Mouse (Mus musculus): ENCODE measurements around the gene Exoc6. TPM values are rescaled to one million over a fixed set of nuclear protein-coding genes. Genes with fewer than 3 reads are reported as not detected.
A peak's percentile ranks its signal among the peaks of the same experiment; 100 is the strongest.

The Exoc6 gene
- polyA plus RNA-seq, 2 experiments, result 17.3 to 31.6 TPM

GRCm38 (mm10) chr19:37685281-37685680 is 135.1 kb downstream of the Exoc6 start, which contains the start of gene Cyp26c1:
Gene Cyp26c1 (plus strand): TSS chr19:37685581.
- no peak within 1 kb of the TSS for H3K4me2 ChIP-seq (ENCODE audit: low read depth)
- no peaks in the 10 kb centered on the region for H3K4me1 ChIP-seq (replicated peaks; ENCODE audit: control insufficient read depth in 2 of 2, insufficient read depth in 2 of 2, low read length in 1 of 2)
- H3K36me3 ChIP-seq (replicated peaks; ENCODE audit: control insufficient read depth, insufficient read depth, low read depth), result no peaks in the 10 kb centered on the region
- H3K27ac ChIP-seq, result no peak within 1 kb of the TSS
- no peak within 1 kb of the TSS for H3K4me3 ChIP-seq (ENCODE audit: insufficient read depth in 1 of 2, low read depth in 2 of 2, low read length in 2 of 2)
- no peaks in the 10 kb centered on the region for H3K9me3 ChIP-seq (ENCODE audit: control insufficient read depth, low read length)
- peaks cover 11% of the 10 kb centered on the region for H3K27me3 ChIP-seq (ENCODE audit: control insufficient read depth, insufficient read depth, low read length)
- no peak for ATAC-seq (ENCODE audit: insufficient read depth)
- no peak for TF ChIP-seq EP300 (IDR thresholded peaks at IDR 0.05; ENCODE audit: low read depth)
- TF ChIP-seq CTCF (IDR thresholded peaks at IDR 0.05; ENCODE audit: low read depth), result no peak
- WGBS (ENCODE audit: insufficient replicate concordance), result 75% methylated on average over 6 of the region's 6 CpGs
- no peak within 1 kb of the TSS for H3K9ac ChIP-seq (replicated peaks)
- no peak for DNase-seq (ENCODE audit: low read depth in 3 of 3, low spot score in 3 of 3)

- Histone ChIP-seq H3K4me3 (ENCODE audit: insufficient read depth in 1 of 2, low read depth in 2 of 2, low read length in 2 of 2) (no peak overlapping the region), H3K4me2 (ENCODE audit: low read depth) (no peak overlapping the region), H3K4me1 (replicated peaks; ENCODE audit: control insufficient read depth in 2 of 2, insufficient read depth in 2 of 2, low read length in 1 of 2) (no peaks in the 10 kb centered on the region), H3K27me3 (ENCODE audit: control insufficient read depth, insufficient read depth, low read length) (peaks cover 21% of the 10 kb centered on the region), H3K9me3 (ENCODE audit: control insufficient read depth, low read length) (no peaks in the 10 kb centered on the region), H3K36me3 (replicated peaks; ENCODE audit: control insufficient read depth, insufficient read depth, low read depth) (no peaks in the 10 kb centered on the region), H3K9ac (replicated peaks) (no peak overlapping the region), H3K27ac (no peak overlapping the region)
- ATAC-seq (ENCODE audit: insufficient read depth) (no peak), DNase-seq (ENCODE audit: low read depth in 3 of 3, low spot score in 3 of 3) (no peak)
- TF ChIP-seq EP300 (IDR thresholded peaks at IDR 0.05; ENCODE audit: low read depth) (no peak), CTCF (IDR thresholded peaks at IDR 0.05; ENCODE audit: low read depth) (no peak)
- 62% methylated on average over 23 of the region's 23 CpGs for WGBS (ENCODE audit: insufficient replicate concordance)
These were observed 136.1 kb downstream of the Exoc6 start for GRCm38 (mm10) chr19:37686347-37686746.

- Histone ChIP-seq H3K4me1 (replicated peaks; ENCODE audit: control insufficient read depth in 2 of 2, insufficient read depth in 2 of 2, low read length in 1 of 2) (no peaks in the 10 kb centered on the region), H3K9ac (replicated peaks) (no peak overlapping the region), H3K4me3 (ENCODE audit: insufficient read depth in 1 of 2, low read depth in 2 of 2, low read length in 2 of 2) (no peak overlapping the region), H3K27ac (no peak overlapping the region), H3K4me2 (ENCODE audit: low read depth) (no peak overlapping the region), H3K9me3 (ENCODE audit: control insufficient read depth, low read length) (no peaks in the 10 kb centered on the region), H3K27me3 (ENCODE audit: control insufficient read depth, insufficient read depth, low read length) (peaks cover 30% of the 10 kb centered on the region), H3K36me3 (replicated peaks; ENCODE audit: control insufficient read depth, insufficient read depth, low read depth) (no peaks in the 10 kb centered on the region)
- DNase-seq (ENCODE audit: low read depth in 3 of 3, low spot score in 3 of 3) (no peak), ATAC-seq (ENCODE audit: insufficient read depth) (no peak)
- WGBS (ENCODE audit: insufficient replicate concordance), result 30% methylated on average over 62 of the region's 62 CpGs
- TF ChIP-seq EP300 (IDR thresholded peaks at IDR 0.05; ENCODE audit: low read depth) (no peak), CTCF (IDR thresholded peaks at IDR 0.05; ENCODE audit: low read depth) (peak; percentile 64)
These were observed 137.0 kb downstream of the Exoc6 start for GRCm38 (mm10) chr19:37686941-37687850.

GRCm38 (mm10) chr19:37689478-37689877 is 139.3 kb downstream of the Exoc6 start:
- Histone ChIP-seq H3K4me3 (ENCODE audit: insufficient read depth in 1 of 2, low read depth in 2 of 2, low read length in 2 of 2) (no peak overlapping the region), H3K9me3 (ENCODE audit: control insufficient read depth, low read length) (no peaks in the 10 kb centered on the region), H3K4me1 (replicated peaks; ENCODE audit: control insufficient read depth in 2 of 2, insufficient read depth in 2 of 2, low read length in 1 of 2) (no peaks in the 10 kb centered on the region), H3K36me3 (replicated peaks; ENCODE audit: control insufficient read depth, insufficient read depth, low read depth) (no peaks in the 10 kb centered on the region), H3K4me2 (ENCODE audit: low read depth) (no peak overlapping the region), H3K27ac (no peak overlapping the region), H3K9ac (replicated peaks) (no peak overlapping the region), H3K27me3 (ENCODE audit: control insufficient read depth, insufficient read depth, low read length) (peaks cover 53% of the 10 kb centered on the region)
- DNase-seq (ENCODE audit: low read depth in 3 of 3, low spot score in 3 of 3), result no peak
- 48% methylated on average over 5 of the region's 5 CpGs for WGBS (ENCODE audit: insufficient replicate concordance)
- ATAC-seq (ENCODE audit: insufficient read depth), result no peak
- TF ChIP-seq EP300 (IDR thresholded peaks at IDR 0.05; ENCODE audit: low read depth) (no peak), CTCF (IDR thresholded peaks at IDR 0.05; ENCODE audit: low read depth) (no peak)

GRCm38 (mm10) chr19:37690716-37691115 is 140.5 kb downstream of the Exoc6 start:
- no peak for ATAC-seq (ENCODE audit: insufficient read depth)
- Histone ChIP-seq H3K36me3 (replicated peaks; ENCODE audit: control insufficient read depth, insufficient read depth, low read depth) (no peaks in the 10 kb centered on the region), H3K4me3 (ENCODE audit: insufficient read depth in 1 of 2, low read depth in 2 of 2, low read length in 2 of 2) (no peak overlapping the region), H3K27ac (no peak overlapping the region), H3K9ac (replicated peaks) (no peak overlapping the region), H3K4me2 (ENCODE audit: low read depth) (no peak overlapping the region), H3K27me3 (ENCODE audit: control insufficient read depth, insufficient read depth, low read length) (peaks cover 65% of the 10 kb centered on the region), H3K9me3 (ENCODE audit: control insufficient read depth, low read length) (no peaks in the 10 kb centered on the region), H3K4me1 (replicated peaks; ENCODE audit: control insufficient read depth in 2 of 2, insufficient read depth in 2 of 2, low read length in 1 of 2) (no peaks in the 10 kb centered on the region)
- peak; percentile 60 for TF ChIP-seq CTCF (IDR thresholded peaks at IDR 0.05; ENCODE audit: low read depth)
- no peak for TF ChIP-seq EP300 (IDR thresholded peaks at IDR 0.05; ENCODE audit: low read depth)
- no peak for DNase-seq (ENCODE audit: low read depth in 3 of 3, low spot score in 3 of 3)
- WGBS (ENCODE audit: insufficient replicate concordance), result 22% methylated on average over 29 of the region's 29 CpGs
